Mouse (Mus musculus) lung, embryonic 15.5 days (tissue): ENCODE measurements around the gene Cdc42bpa. TPM values are rescaled to one million over a fixed set of nuclear protein-coding genes. Genes with fewer than 3 reads are reported as not detected.
"Not testable (repeated sequence)": the region's sequence is repeated elsewhere in the genome, so short reads cannot be mapped to it uniquely, and the experiment has no call there.

Source experiments
- ATAC-seq: fragments of 200-750 bp; cut with Nextera tagmentation; 2 replicates; pipeline ENCODE4 v1.8.0; 2017; ENCODE audit warnings: moderate number of reproducible peaks, borderline replicate concordance; ENCODE audit not compliant: low FRiP score, low TSS enrichment; ENCODE audit errors: extremely low read depth
- H3K27ac ChIP-seq: fragments of 300-500 bp; sonication (generic); 2 replicates; pipeline ENCODE4 v1.5.1; 2015; ENCODE audit warnings: moderate library complexity, mild to moderate bottlenecking, inconsistent platforms
- H3K27me3 ChIP-seq: fragments of 300-500 bp; sonication (generic); 2 replicates; pipeline ENCODE4 v1.6.1; 2015; ENCODE audit warnings: inconsistent platforms
- H3K36me3 ChIP-seq: fragments of 300-500 bp; sonication (generic); 2 replicates; pipeline ENCODE4 v1.6.1; 2015; ENCODE audit warnings: inconsistent platforms
- H3K4me1 ChIP-seq: fragments of 300-500 bp; sonication (generic); 2 replicates; pipeline ENCODE4 v1.6.1; 2015; ENCODE audit warnings: inconsistent platforms
- H3K4me2 ChIP-seq: fragments of 300-500 bp; sonication (generic); 2 replicates; pipeline ENCODE4 v1.6.1; 2015; ENCODE audit warnings: inconsistent platforms, mild to moderate bottlenecking, moderate library complexity
- H3K4me3 ChIP-seq: fragments of 300-500 bp; sonication (generic); 2 replicates; pipeline ENCODE4 v1.5.1; 2015; ENCODE audit warnings: mild to moderate bottlenecking, inconsistent platforms
- H3K9ac ChIP-seq: fragments of 300-500 bp; sonication (generic); 2 replicates; pipeline ENCODE4 v1.6.1; 2015; ENCODE audit warnings: inconsistent platforms
- H3K9me3 ChIP-seq: fragments of 300-500 bp; sonication (generic); 2 replicates; pipeline ENCODE4 v1.6.1; 2016; ENCODE audit warnings: inconsistent platforms
- WGBS: fragments of 180-500 bp; shearing (Covaris S2); methylation state at CpG from one replicate; pipeline ENCODE4 v1.1.7; 2015; 5-methylcytosine and 5-hydroxymethylcytosine counted together
- polyA plus RNA-seq: library from polyadenylated mRNA; unstranded; fragments of >200 nt; fragmentation: Nextera tagmentation; extraction: Ambion mirVana; gene quantifications from 2 replicates; pipeline ENCODE4 v1.2.1, GENCODE M21; 2015

Gene Cdc42bpa
- polyA plus RNA-seq, 1 experiment from 2014 or later = 12.6 TPM

DNA sequence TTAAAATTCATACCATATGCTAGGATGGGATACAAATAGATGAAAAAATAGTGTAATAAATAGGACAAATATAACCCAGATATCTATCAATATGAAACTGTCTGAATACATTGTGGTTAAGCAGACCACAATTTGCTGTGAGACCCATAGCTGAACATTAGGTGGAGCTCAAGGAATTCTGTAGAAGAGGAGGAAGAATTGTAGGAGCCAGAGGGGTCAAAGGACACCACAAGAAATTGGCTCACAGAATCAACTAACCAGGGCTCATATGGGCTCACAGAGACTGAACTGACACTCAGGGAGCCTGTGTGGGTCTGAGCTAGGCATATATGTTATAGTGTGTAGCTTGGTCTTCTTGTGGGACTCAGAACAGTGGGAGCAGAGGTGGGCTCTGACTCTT lies 47.8 kb downstream of the Cdc42bpa start:
- Histone ChIP-seq H3K27me3 (no peaks in the 10 kb centered on the region), H3K4me2 (no peak overlapping the region), H3K9ac (no peak overlapping the region), H3K4me3 (no peak overlapping the region), H3K36me3 (no peaks in the 10 kb centered on the region), H3K27ac (no peak overlapping the region), H3K4me1 (no peaks in the 10 kb centered on the region), H3K9me3 (no peaks in the 10 kb centered on the region)
- ATAC-seq = no peak

DNA sequence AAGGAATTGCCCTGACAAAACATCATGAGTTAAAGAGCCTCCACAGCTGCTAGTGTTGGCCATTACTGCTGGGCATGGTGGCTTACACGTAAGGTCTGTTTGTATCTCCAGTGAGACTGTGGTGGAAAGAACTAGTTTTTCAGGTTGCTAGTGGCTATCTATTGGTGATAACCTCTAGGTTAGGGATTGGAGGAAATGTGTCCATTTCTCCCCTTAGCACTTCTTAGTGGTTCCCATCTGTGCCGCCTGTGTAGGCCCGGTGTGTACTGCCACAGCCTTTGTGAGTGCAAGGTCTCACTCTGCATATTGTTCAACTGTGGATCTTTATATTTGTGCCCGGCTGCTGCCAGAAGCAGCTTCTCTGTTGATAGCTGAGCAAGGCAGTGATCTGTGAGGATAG lies 53.2 kb downstream of the Cdc42bpa start:
- ATAC-seq = no peak
- Histone ChIP-seq H3K36me3 (no peaks in the 10 kb centered on the region), H3K27ac (no peak overlapping the region), H3K9ac (no peak overlapping the region), H3K4me2 (no peak overlapping the region), H3K27me3 (no peaks in the 10 kb centered on the region), H3K4me3 (no peak overlapping the region), H3K4me1 (no peaks in the 10 kb centered on the region), H3K9me3 (no peaks in the 10 kb centered on the region)
- 86% methylated on average over 4 of the region's 4 CpGs for WGBS

DNA sequence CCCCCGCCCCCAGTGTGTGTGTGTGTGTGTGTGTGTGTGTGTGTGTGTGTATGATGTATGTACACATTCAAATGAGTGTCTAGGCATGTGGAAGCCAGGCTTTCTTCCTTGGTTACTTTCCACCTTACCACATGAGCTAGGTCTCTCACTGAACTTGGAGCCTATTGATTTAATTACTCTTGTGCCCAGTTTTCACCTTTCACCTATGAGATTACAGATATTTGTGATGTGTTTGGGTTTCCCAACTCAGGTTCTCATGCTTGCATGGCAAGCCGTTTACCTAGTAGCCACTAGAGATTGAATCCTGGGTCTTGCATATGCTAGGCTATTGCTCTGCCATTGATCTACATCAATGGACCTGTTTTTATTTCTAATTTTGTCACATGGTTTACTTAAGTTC lies 57.9 kb downstream of the Cdc42bpa start:
- Histone ChIP-seq H3K4me1 (peaks cover 9% of the 10 kb centered on the region; the same call in 1 of the 2 replicates), H3K27me3 (no peaks in the 10 kb centered on the region), H3K4me2 (no peak overlapping the region), H3K9ac (no peak overlapping the region), H3K27ac (no peak overlapping the region), H3K9me3 (no peaks in the 10 kb centered on the region), H3K4me3 (no peak overlapping the region), H3K36me3 (no peaks in the 10 kb centered on the region)
- ATAC-seq = no peak
- WGBS = 81% methylated on average over 2 of the region's 2 CpGs

DNA sequence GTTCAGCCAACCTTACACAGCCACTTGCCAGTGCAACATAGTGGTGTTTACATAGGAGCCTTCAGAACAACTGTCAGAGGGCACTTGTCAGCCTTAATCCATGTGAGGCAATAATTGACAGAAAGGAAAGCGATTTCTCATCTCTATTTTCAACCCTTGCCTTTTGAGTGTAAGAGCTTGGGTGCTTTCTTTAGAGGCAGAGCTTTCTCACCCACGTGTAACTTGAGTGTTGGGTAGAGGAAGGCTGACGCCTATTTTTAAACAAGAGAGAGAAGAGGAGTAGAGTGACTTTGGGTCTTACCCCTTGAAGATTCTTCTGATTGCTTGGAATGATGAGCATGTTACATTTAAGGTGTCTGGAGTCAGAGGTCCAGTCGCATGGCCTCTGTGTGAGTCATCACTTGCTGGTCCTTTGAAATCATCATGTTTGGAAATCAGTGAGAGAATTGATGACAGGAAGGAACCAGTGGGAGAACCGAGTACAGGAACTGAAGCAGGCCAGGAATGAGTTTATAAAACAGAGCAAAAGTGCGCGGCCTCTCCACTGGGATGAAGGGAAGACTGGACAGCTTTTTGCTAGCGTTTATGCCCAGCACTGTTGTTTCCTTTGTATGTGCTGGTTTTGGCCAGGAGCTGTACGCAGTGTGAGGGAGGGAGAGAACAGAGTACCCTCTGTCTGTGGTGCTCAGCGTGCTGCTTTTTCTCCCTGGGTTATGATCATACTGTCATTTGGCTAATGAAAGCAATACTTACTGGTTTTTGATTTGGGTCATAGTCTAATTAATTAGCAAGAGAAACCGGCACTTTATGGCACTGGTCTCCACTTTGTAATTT lies 61.4 kb downstream of the Cdc42bpa start:
- WGBS = 42% methylated on average over 11 of the region's 11 CpGs
- Histone ChIP-seq H3K36me3 (no peaks in the 10 kb centered on the region), H3K27ac (no peak overlapping the region), H3K4me3 (no peak overlapping the region), H3K9me3 (no peaks in the 10 kb centered on the region), H3K27me3 (no peaks in the 10 kb centered on the region), H3K4me2 (no peak overlapping the region), H3K9ac (no peak overlapping the region), H3K4me1 (peaks cover 9% of the 10 kb centered on the region; the same call in 1 of the 2 replicates)
- no peak for ATAC-seq

DNA sequence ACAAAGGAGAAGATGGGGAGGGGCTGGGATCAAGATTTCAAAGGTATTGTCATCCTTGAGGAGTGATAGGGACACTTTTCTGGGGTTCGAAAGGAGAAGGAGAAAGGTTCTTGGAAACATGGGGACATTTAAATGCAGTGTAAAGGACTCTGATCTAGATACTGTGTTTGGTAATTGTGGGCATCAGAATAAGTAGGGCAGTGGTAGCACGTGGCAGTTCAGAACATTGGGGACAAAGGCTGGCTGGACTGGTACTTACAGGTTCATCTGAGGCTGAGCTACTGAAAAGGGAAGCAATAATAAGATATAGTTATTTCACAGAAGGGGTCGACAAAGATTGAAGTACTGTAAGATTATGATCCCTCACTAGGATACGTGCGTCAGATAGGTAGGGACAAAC lies 63.2 kb downstream of the Cdc42bpa start:
- 85% methylated on average over 5 of the region's 5 CpGs for WGBS

DNA sequence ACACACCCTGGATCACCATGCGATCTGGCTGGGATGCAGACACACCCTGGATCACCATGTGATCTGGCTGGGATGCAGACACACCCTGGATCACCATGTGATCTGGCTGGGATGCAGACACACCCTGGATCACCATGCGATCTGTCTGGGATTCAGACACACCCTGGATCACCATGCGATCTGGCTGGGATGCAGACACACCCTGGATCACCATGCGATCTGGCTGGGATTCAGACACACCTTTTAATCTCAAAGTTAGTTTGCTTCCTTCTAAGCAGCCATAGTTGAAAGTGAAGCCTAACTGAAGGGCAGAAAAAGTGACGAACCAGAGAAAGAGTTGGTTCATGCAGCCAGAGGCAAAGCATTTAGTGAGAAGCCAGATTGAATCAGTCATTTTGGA lies 69.6 kb downstream of the Cdc42bpa start:
- H3K9ac ChIP-seq, H3K4me2 ChIP-seq, ATAC-seq, H3K36me3 ChIP-seq, H3K4me3 ChIP-seq, H3K27ac ChIP-seq, H3K9me3 ChIP-seq, H3K27me3 ChIP-seq, H3K4me1 ChIP-seq: not testable (repeated sequence)
- 87% methylated on average over 5 of the region's 5 CpGs for WGBS

More for the DNA sequence above, 63.2 kb downstream of the Cdc42bpa start:
- Histone ChIP-seq H3K36me3 (no peaks in the 10 kb centered on the region), H3K4me3 (no peak overlapping the region), H3K27me3 (no peaks in the 10 kb centered on the region), H3K4me1 (peaks cover 9% of the 10 kb centered on the region; the same call in 1 of the 2 replicates), H3K9me3 (no peaks in the 10 kb centered on the region), H3K9ac (no peak overlapping the region), H3K4me2 (no peak overlapping the region), H3K27ac (no peak overlapping the region)
- ATAC-seq = no peak

DNA sequence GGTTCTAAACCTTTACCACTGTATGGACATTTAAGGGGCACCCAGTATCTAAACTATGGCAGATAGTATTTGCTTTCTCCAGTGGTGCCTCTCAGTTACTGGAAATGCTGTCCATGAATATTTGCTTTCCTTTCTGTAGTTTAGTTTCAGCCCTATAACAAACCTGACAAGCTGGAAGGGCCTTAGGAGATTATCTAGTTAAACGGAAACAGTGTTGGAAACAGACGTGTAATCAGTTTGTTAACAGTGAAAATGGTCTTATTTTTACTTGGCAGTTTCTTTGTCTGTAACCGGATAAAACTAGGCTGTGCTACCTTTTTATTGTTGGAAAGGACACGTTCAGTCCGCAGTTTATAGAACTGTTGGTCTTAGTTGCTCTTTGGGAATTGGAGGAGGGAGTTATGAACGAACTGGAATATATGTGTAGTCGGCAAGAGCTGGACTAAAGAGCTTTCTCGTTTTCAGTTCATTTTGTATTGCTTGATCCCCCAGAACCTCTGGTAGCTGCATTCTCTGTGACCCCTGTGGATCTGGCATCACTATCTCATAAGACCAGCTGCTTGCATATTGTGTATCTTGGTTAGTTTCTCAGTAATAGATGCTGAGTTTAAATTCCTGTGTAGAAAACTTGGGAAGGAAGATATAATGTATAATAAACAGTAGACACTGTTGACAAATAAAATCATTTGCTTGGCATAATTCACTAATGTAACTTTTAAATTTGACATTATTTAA lies 70.5 kb downstream of the Cdc42bpa start:
- ATAC-seq = no peak
- no peaks in the 10 kb centered on the region for H3K4me1 ChIP-seq
- WGBS = 75% methylated on average over 8 of the region's 8 CpGs

DNA sequence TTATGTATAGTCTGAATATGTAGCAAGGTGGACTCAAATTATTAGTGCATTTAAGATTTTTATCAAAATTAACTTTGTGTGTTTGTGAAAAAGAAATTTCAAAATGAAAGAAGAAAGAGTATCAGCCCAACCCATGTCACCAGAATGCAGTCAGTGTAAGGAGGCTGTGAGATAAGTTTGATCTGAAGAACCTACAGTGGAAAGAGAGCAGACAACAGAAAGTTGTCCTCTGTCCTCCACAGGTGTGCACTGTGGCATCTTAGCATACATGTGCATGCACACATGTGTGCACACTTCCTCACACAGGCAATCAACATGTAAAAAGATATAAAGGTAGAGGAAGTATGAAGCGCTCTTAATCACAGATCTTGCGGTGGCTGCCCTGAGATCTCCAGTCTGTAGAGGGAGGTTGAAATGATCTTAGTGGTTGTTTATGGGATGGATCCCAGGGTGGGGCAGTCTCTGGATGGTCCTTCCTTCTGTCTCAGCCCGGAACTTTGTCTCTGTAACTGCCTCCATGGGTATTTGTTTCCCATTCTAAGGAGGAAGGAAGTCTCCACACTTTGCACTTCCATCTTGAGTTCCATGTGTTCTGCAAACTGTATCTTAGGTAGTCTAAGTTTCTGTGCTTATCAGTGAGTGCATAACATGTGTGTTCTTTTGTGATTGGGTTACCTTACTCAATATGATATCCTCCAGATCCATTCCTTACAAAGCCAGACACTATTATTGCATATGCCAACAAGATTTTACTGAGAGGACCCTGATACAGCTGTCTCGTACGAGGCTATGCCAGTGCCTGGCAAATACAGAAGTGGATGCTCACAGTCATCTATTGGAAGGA lies 71.7 kb downstream of the Cdc42bpa start:
- WGBS = 91% methylated on average over 5 of the region's 5 CpGs
- Histone ChIP-seq H3K4me2 (no peak overlapping the region), H3K27me3 (no peaks in the 10 kb centered on the region), H3K4me1 (no peaks in the 10 kb centered on the region), H3K9ac (no peak overlapping the region), H3K4me3 (no peak overlapping the region), H3K36me3 (no peaks in the 10 kb centered on the region), H3K27ac (no peak overlapping the region), H3K9me3 (no peaks in the 10 kb centered on the region)
- ATAC-seq = no peak

More for the DNA sequence above, 70.5 kb downstream of the Cdc42bpa start:
- no peak overlapping the region for H3K27ac ChIP-seq
- H3K36me3 ChIP-seq = no peaks in the 10 kb centered on the region
- no peak overlapping the region for H3K4me2 ChIP-seq
- no peaks in the 10 kb centered on the region for H3K27me3 ChIP-seq
- H3K4me3 ChIP-seq = no peak overlapping the region
- no peak overlapping the region for H3K9ac ChIP-seq
- H3K9me3 ChIP-seq = no peaks in the 10 kb centered on the region

DNA sequence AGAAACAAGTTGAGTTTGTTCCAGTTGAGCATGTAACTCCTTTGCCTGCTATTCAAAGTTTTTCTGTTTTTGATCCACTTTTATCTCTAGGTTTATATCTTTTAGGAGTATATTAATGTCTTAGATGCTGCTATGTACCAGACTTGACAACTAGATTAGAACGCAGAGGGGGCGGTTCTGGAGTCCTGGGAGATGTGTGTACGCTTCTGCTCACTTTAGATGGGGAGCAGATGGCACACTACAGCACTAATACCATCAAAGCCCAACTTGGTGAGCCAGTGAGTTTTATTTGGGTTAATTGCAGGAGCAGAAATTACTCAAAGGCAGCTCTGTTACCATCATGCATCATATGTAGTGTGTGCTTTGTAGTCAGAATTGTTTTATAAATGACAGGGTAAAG lies 77.2 kb downstream of the Cdc42bpa start:
- ATAC-seq = no peak
- no peaks in the 10 kb centered on the region for H3K9me3 ChIP-seq
- no peaks in the 10 kb centered on the region for H3K4me1 ChIP-seq
- H3K4me2 ChIP-seq = no peak overlapping the region
- no peaks in the 10 kb centered on the region for H3K27me3 ChIP-seq
- H3K9ac ChIP-seq = no peak overlapping the region
- no peak overlapping the region for H3K4me3 ChIP-seq
- no peak overlapping the region for H3K27ac ChIP-seq
- no peaks in the 10 kb centered on the region for H3K36me3 ChIP-seq
- 78% methylated on average over 3 of the region's 3 CpGs for WGBS

DNA sequence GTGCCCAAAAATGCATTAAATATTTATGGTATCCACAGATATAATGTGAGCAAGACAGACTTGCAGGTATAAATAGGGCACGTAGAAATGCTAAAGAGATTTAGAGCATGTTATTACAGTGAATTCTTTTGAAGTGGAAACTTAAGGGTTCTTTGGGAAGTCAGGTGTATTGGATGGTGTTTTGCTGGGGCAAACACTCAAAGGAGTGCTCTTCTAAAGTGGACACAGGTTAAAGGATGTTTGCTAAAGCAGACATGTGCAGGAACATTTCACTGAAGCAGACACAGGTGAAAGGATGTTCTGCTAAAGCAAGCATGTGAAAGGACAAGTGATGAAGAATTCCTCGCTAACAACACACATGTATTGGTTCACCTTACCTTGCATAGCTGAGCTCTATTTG lies 83.9 kb downstream of the Cdc42bpa start:
- Histone ChIP-seq H3K36me3 (peaks cover 9% of the 10 kb centered on the region; the same call in 1 of the 2 replicates), H3K27ac (no peak overlapping the region), H3K9me3 (no peaks in the 10 kb centered on the region), H3K4me2 (no peak overlapping the region), H3K27me3 (no peaks in the 10 kb centered on the region), H3K4me3 (no peak overlapping the region), H3K9ac (no peak overlapping the region), H3K4me1 (peaks cover 5% of the 10 kb centered on the region; the same call in 1 of the 2 replicates)
- no peak for ATAC-seq
- 61% methylated on average over 2 of the region's 2 CpGs for WGBS

DNA sequence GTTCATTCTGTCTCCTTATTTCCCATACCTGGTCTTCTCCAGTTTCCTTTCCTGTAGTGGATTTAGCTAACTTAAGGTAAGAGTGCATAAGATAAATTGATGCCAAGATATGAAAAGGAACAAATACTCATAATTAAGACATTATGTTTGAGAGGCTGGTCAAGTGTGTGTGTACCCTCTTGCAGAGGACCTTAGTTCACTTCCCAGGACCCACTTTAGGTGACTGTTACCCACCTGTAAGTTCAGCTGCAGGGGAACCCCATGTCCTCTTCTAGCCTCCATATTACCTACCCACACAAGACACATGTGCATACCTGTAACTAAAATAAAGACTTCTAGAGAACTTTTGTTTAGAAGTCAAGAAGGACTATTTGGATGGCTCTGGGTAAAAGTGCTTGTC lies 84.9 kb downstream of the Cdc42bpa start:
- Histone ChIP-seq H3K4me2 (no peak overlapping the region), H3K36me3 (peaks cover 9% of the 10 kb centered on the region; the same call in 1 of the 2 replicates), H3K27ac (no peak overlapping the region), H3K9ac (no peak overlapping the region), H3K4me3 (no peak overlapping the region), H3K27me3 (no peaks in the 10 kb centered on the region), H3K9me3 (no peaks in the 10 kb centered on the region), H3K4me1 (peaks cover 5% of the 10 kb centered on the region; the same call in 1 of the 2 replicates)
- no peak for ATAC-seq
